Mouse (Mus musculus): Measurements from ENCODE around the gene Acsl3. TPM values are rescaled to one million over a fixed set of nuclear protein-coding genes. Genes with fewer than 3 reads are reported as not detected.

Acsl3 gene
- polyA plus RNA-seq, 1 experiment from 2014 or later: 65.9 TPM

DNA sequence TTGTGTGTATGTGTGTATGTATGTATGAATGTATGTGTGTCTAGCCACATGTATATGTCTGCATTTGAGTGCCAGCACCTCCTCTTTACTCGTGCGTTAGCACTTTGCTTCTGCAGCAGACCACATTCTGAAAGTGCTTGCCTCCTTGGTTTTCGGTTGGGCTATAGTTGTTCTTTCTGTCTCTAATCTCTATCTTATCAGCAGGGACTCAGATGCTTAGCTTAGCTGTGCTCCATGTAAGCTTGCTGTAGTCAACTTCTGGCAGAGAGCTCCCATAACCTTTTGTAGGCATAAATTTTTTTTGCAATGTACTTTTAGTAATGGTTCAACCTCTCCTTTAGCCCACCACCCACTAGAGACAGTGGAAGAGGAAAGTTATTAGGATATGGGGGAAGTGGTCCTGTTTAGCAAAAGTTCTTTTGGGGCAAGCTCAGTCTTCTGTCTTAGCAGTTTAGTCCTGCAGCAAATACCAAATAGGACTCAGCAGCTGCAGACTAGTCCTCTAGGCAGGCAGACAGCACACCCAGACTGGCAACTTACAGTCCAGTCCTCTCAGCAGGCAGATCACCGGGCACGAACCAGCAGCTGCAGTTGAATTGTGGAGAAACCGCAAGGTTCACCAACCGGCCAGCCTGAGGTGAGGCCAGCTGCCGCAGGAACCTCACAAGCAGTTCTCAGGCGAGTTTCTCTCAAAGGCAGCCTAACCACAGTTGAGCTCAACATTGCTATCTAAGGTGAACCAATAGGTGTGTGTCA lies 37.1 kb downstream of the Acsl3 start:
- Histone ChIP-seq H3K4me3 (no peak overlapping the region), H3K27me3 (no peaks in the 10 kb centered on the region), H3K9ac (no peak overlapping the region), H3K9me3 (no peaks in the 10 kb centered on the region), H3K4me2 (no peak overlapping the region), H3K4me1 (no peaks in the 10 kb centered on the region), H3K27ac (no peak overlapping the region), H3K36me3 (peaks cover 80% of the 10 kb centered on the region)
- WGBS: 92% methylated on average over 9 of the region's 9 CpGs
- ATAC-seq (ENCODE audit: insufficient number of reproducible peaks, insufficient read depth, low FRiP score, low TSS enrichment, low read depth): no peak

DNA sequence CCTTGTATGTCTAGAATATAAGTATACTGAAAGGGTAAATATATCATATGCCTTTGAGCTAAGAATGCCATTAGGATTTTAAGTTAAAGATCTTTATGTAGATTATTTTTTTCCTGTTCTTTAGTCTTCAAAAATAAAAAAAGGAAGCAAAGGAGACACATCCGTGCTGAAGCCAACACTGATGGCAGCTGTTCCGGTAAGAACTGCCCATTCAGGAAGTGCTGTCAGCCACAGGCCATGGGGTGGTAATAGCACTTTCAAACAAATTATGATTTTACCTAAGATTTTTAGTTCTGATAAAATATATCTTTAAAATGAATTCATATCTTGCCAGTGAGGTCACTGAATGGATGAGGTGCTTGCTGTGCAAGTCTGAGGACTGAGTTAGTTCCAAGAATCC lies 38.7 kb downstream of the Acsl3 start:
- no peak overlapping the region for H3K4me3 ChIP-seq
- no peak overlapping the region for H3K9ac ChIP-seq
- H3K4me1 ChIP-seq: no peaks in the 10 kb centered on the region
- H3K9me3 ChIP-seq: no peaks in the 10 kb centered on the region
- H3K27ac ChIP-seq: no peak overlapping the region
- no peaks in the 10 kb centered on the region for H3K27me3 ChIP-seq
- ATAC-seq (ENCODE audit: insufficient number of reproducible peaks, insufficient read depth, low FRiP score, low TSS enrichment, low read depth): no peak
- WGBS: 88% methylated on average over 2 of the region's 2 CpGs
- H3K4me2 ChIP-seq: no peak overlapping the region
- H3K36me3 ChIP-seq: peaks cover 77% of the 10 kb centered on the region

DNA sequence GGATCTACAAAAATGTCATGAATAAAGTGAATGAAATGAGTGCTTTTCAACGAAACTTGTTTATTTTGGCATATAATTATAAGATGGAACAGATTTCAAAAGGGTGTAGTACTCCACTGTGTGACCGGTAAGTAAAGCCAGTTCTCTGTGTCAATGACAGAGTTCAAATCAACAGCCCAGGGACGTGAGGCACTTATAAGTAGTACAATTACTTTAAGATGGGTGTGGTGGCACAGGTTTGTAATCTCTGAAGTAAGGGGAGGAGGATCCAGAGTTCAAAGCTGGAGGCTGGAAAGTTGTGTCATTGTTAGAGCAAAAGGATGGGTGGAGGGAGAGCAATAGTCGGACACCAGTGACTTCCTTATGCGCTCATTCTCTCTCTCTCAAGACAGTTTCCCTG lies 39.3 kb downstream of the Acsl3 start:
- no peaks in the 10 kb centered on the region for H3K27me3 ChIP-seq
- WGBS: 90% methylated on average over 5 of the region's 5 CpGs
- ATAC-seq (ENCODE audit: insufficient number of reproducible peaks, insufficient read depth, low FRiP score, low TSS enrichment, low read depth): no peak
- H3K4me1 ChIP-seq: no peaks in the 10 kb centered on the region
- H3K36me3 ChIP-seq: peaks cover 79% of the 10 kb centered on the region
- H3K4me3 ChIP-seq: no peak overlapping the region
- no peak overlapping the region for H3K4me2 ChIP-seq
- no peaks in the 10 kb centered on the region for H3K9me3 ChIP-seq
- no peak overlapping the region for H3K9ac ChIP-seq
- H3K27ac ChIP-seq: no peak overlapping the region

DNA sequence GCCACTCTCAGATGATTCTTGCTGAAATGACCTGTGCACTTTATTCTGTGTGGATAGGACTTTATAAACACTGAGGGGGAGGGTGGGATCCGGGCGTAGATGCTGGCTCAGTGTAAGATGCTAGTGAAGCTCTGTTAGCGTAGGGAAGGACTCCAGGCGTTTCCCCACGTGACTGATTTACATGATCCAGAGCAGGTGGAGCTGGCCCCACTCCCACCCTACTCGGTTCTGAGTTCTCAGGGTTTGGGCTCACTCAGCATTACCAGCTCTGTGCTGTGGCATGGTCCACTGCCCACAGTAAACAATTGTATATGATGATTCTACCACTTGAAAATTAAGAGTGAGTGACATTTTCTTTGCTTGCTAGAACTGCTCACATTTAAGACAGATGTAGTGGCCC lies 40.5 kb downstream of the Acsl3 start:
- Histone ChIP-seq H3K4me2 (no peak overlapping the region), H3K27ac (no peak overlapping the region), H3K36me3 (peaks cover 80% of the 10 kb centered on the region), H3K4me1 (no peaks in the 10 kb centered on the region), H3K9ac (no peak overlapping the region), H3K27me3 (no peaks in the 10 kb centered on the region), H3K9me3 (no peaks in the 10 kb centered on the region), H3K4me3 (no peak overlapping the region)
- WGBS: 78% methylated on average over 6 of the region's 6 CpGs
- ATAC-seq (ENCODE audit: insufficient number of reproducible peaks, insufficient read depth, low FRiP score, low TSS enrichment, low read depth): no peak

DNA sequence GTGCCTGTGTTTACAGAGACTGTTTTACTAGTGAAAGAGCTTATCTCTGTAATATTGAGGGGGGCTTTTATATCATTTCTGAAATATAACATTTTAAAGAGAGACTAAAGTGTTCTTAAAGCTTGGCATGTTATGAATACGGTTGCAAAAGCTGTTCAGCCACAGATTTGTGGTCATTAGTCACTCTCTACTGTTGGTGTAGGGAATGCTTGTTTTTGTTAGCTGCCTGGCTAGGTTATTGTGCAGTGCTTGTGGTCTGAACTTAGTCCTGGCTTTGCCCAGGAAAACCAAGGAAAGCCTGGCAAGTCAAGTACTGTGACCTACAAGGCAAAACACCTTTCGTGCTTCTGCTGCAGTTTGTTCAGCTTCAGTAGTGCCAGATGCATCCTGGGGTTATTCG lies 44.1 kb downstream of the Acsl3 start:
- Histone ChIP-seq H3K36me3 (peaks cover 74% of the 10 kb centered on the region), H3K4me3 (no peak overlapping the region), H3K4me2 (no peak overlapping the region), H3K27me3 (no peaks in the 10 kb centered on the region), H3K9me3 (no peaks in the 10 kb centered on the region), H3K4me1 (0 out of 2 replicates have a peak, but pooled peaks cover 6% of the 10 kb centered on the region), H3K9ac (no peak overlapping the region), H3K27ac (no peak overlapping the region)
- ATAC-seq (ENCODE audit: insufficient number of reproducible peaks, insufficient read depth, low FRiP score, low TSS enrichment, low read depth): no peak
- 95% methylated on average over 3 of the region's 3 CpGs for WGBS

DNA sequence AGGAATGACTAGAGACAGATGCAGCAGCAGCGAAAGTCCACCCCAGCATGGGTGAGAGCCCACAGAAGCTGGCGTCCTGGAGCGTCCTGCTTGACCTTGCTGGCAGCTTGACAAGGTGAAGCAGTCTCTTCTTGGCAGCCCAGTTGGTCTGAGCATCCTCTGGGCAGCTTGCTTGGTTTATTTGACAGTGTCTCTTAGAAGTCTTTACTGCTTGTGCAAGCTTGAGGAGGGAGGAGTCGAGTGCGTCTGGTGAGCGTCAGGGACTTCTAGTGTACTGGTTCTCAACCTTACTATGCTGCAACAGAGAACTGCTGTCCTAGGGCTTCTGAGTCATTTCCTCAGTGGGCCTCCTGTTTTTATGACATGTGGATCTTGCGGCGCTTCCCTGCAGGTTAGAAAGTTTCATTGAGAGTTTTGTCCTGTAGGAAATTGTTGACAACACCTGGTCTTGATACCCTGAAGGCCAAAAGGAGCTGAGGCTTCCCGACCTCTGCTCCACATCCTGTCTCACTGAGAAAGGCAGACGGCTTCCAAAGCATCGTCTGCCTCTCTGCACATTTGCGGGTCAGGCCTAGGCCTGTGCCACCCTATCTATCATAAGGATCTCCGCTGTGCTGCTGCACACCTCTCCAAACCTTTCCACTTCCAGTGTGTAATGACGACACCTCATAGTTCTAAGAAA lies 44.8 kb downstream of the Acsl3 start:
- Histone ChIP-seq H3K4me1 (0 out of 2 replicates have a peak, but pooled peaks cover 6% of the 10 kb centered on the region), H3K27ac (no peak overlapping the region), H3K4me3 (no peak overlapping the region), H3K36me3 (peaks cover 68% of the 10 kb centered on the region), H3K9me3 (no peaks in the 10 kb centered on the region), H3K27me3 (no peaks in the 10 kb centered on the region), H3K4me2 (no peak overlapping the region), H3K9ac (no peak overlapping the region)
- no peak for ATAC-seq (ENCODE audit: insufficient number of reproducible peaks, insufficient read depth, low FRiP score, low TSS enrichment, low read depth)
- 83% methylated on average over 14 of the region's 14 CpGs for WGBS

DNA sequence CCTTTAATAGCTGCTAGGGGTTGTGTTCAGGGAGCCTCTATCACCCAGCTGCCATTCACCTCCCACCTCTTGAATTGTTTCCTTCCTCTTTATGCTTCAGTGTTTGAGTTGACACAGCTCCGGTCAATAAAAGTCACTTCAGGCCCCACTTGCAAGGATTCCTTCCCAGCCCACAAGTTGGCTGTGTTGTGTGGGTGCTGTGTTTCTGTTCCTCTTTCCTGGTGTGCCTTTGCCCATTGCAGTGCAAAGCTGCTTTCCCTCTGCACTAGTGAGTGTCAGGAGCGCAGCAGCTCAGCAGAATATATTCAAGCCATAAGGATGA lies 45.3 kb downstream of the Acsl3 start:
- H3K27me3 ChIP-seq: no peaks in the 10 kb centered on the region
- no peak overlapping the region for H3K27ac ChIP-seq
- H3K9me3 ChIP-seq: no peaks in the 10 kb centered on the region
- peaks cover 67% of the 10 kb centered on the region for H3K36me3 ChIP-seq
- ATAC-seq (ENCODE audit: insufficient number of reproducible peaks, insufficient read depth, low FRiP score, low TSS enrichment, low read depth): no peak
- no peak overlapping the region for H3K9ac ChIP-seq
- 0 out of 2 replicates have a peak, but pooled peaks cover 6% of the 10 kb centered on the region for H3K4me1 ChIP-seq
- H3K4me2 ChIP-seq: no peak overlapping the region
- H3K4me3 ChIP-seq: no peak overlapping the region
- 93% methylated on average over 2 of the region's 2 CpGs for WGBS

GRCm38 (mm10) chr1:78706338-78706737 lies 48.7 kb downstream of the Acsl3 start:
- H3K36me3 ChIP-seq: peaks cover 45% of the 10 kb centered on the region
- H3K4me1 ChIP-seq: 0 out of 2 replicates have a peak, but pooled peaks cover 6% of the 10 kb centered on the region
- no peak for ATAC-seq (ENCODE audit: insufficient number of reproducible peaks, insufficient read depth, low FRiP score, low TSS enrichment, low read depth)
- no peak overlapping the region for H3K4me3 ChIP-seq
- H3K27ac ChIP-seq: no peak overlapping the region
- no peak overlapping the region for H3K4me2 ChIP-seq
- H3K9me3 ChIP-seq: no peaks in the 10 kb centered on the region
- WGBS: 70% methylated on average over 10 of the region's 10 CpGs
- no peaks in the 10 kb centered on the region for H3K27me3 ChIP-seq
- H3K9ac ChIP-seq: no peak overlapping the region

- Histone ChIP-seq H3K36me3 (peaks cover 36% of the 10 kb centered on the region), H3K4me3 (no peak overlapping the region), H3K4me2 (no peak overlapping the region), H3K9ac (no peak overlapping the region), H3K27me3 (no peaks in the 10 kb centered on the region), H3K4me1 (0 out of 2 replicates have a peak, but pooled peaks cover 6% of the 10 kb centered on the region), H3K27ac (no peak overlapping the region), H3K9me3 (no peaks in the 10 kb centered on the region)
- no peak for ATAC-seq (ENCODE audit: insufficient number of reproducible peaks, insufficient read depth, low FRiP score, low TSS enrichment, low read depth)
- 58% methylated on average over 4 of the region's 4 CpGs for WGBS
Observed at GRCm38 (mm10) chr1:78707280-78707679, 49.7 kb downstream of the Acsl3 start.

DNA sequence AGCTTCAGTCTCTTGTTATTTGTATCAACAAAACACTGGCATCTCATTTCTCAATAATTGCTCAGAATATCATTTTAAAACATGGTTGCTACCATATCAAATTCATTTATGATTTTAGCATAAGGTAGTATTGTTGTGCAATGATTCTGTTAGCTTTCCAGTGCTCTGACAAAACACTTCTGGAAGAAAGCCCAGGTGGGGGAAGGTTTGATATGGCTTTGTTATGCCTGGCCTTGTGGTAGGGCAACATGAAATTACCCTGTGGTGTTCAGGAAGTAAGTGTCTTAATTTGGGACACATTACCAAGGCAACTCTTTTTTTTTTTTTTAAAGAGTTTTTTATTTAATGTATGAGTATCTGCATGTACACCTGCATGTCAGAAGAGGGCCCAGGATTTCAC lies 52.4 kb downstream of the Acsl3 start:
- H3K4me2 ChIP-seq: no peak overlapping the region
- no peaks in the 10 kb centered on the region for H3K9me3 ChIP-seq
- H3K27ac ChIP-seq: no peak overlapping the region
- H3K9ac ChIP-seq: no peak overlapping the region
- no peak for ATAC-seq (ENCODE audit: insufficient number of reproducible peaks, insufficient read depth, low FRiP score, low TSS enrichment, low read depth)
- H3K4me1 ChIP-seq: no peaks in the 10 kb centered on the region
- H3K27me3 ChIP-seq: no peaks in the 10 kb centered on the region
- no peak overlapping the region for H3K4me3 ChIP-seq
- H3K36me3 ChIP-seq: peaks cover 14% of the 10 kb centered on the region

DNA sequence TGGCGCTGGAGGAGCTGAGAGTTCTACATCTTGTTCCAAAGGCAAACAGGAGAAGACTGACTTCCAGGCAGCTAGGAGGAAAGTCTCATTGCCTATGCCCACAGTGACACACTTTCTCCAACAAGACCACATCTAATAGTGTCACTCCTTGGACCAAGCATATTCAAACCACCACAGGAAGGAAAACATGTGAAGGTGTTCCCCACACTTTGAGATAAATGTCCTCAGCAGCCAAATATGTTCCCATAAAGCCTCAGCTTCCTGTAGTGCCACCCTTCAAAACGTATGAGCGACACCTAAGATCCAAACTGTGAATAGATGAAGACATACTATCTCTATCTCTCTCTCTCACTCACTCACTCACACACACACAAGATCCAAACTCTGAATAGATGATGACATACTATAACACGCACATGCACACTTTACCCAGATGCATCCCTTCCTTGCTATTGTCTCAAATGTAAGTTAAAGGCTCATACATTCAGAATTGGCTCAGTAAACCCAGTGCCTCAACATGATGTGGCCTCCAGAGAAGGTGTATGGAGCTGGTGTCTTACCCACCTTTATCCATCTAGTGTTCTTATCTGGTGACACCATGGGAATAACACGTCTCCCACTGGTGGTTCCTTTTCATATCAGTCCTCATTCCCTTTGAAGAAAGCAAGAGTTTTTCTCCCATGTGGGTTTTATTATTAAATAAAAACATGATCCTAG lies 53.1 kb downstream of the Acsl3 start:
- Histone ChIP-seq H3K27me3 (no peaks in the 10 kb centered on the region), H3K27ac (no peak overlapping the region), H3K36me3 (peaks cover 11% of the 10 kb centered on the region), H3K9me3 (no peaks in the 10 kb centered on the region), H3K4me3 (no peak overlapping the region), H3K9ac (no peak overlapping the region), H3K4me1 (peaks cover 5% of the 10 kb centered on the region), H3K4me2 (no peak overlapping the region)
- WGBS: 79% methylated on average over 5 of the region's 5 CpGs
- no peak for ATAC-seq (ENCODE audit: insufficient number of reproducible peaks, insufficient read depth, low FRiP score, low TSS enrichment, low read depth)

All from embryonic facial prominence, embryonic 13.5 days (tissue).